Mouse (Mus musculus) heart, adult 8-10 months (tissue): Measurements from ENCODE around the gene BC035044. TPM values are rescaled to one million over a fixed set of nuclear protein-coding genes. Genes with fewer than 3 reads are reported as not detected.
"Not testable (repeated sequence)": the region's sequence is repeated elsewhere in the genome, so short reads cannot be mapped to it uniquely, and the experiment has no call there.

Source experiments
- DNase-seq: peaks from one replicate; pipeline ENCODE4 v3.0.0; 2022; ENCODE audit warnings: low spot score
- total RNA-seq, 4 experiments: library from RNA; stranded (reverse); gene quantifications; 2 replicates each; pipeline ENCODE4 v1.2.4; 2022

BC035044 gene
- total RNA-seq, 4 experiments from 2014 or later: 0.22 to 0.38 (median 0.25) TPM

GRCm38 (mm10) chr6:128850671-128851070 is 40.3 kb downstream of the BC035044 start:
- DNase-seq: no peak

GRCm38 (mm10) chr6:128849902-128850301 is 41.0 kb downstream of the BC035044 start:
- DNase-seq: no peak

- no peak for DNase-seq
Measured at GRCm38 (mm10) chr6:128847401-128847800, 43.5 kb downstream of the BC035044 start.

- DNase-seq: no peak
Measured at GRCm38 (mm10) chr6:128845998-128846542, 44.9 kb downstream of the BC035044 start.

GRCm38 (mm10) chr6:128845319-128845979 is 45.5 kb downstream of the BC035044 start:
- DNase-seq: peak; percentile 93

GRCm38 (mm10) chr6:128844586-128845080 is 46.3 kb downstream of the BC035044 start:
- no peak for DNase-seq

GRCm38 (mm10) chr6:128844131-128844530 is 46.8 kb downstream of the BC035044 start:
- no peak for DNase-seq

- peak; percentile 81 for DNase-seq
Measured at GRCm38 (mm10) chr6:128843479-128843992, 47.4 kb downstream of the BC035044 start.

GRCm38 (mm10) chr6:128842945-128843478 is 47.9 kb downstream of the BC035044 start:
- DNase-seq: peak; percentile 95

- DNase-seq: no peak
Measured at GRCm38 (mm10) chr6:128842356-128842944, 48.5 kb downstream of the BC035044 start.

- no peak for DNase-seq
Measured at GRCm38 (mm10) chr6:128841327-128842089, 49.4 kb downstream of the BC035044 start.

GRCm38 (mm10) chr6:128840669-128841068 is 50.3 kb downstream of the BC035044 start:
- DNase-seq: not testable (repeated sequence)

GRCm38 (mm10) chr6:128839921-128840320 is 51.0 kb downstream of the BC035044 start:
- no peak for DNase-seq

- peak; percentile 91 for DNase-seq
Measured at GRCm38 (mm10) chr6:128839266-128839771, 51.6 kb downstream of the BC035044 start.

- DNase-seq: peak; percentile 93
Measured at GRCm38 (mm10) chr6:128838342-128839265, 52.3 kb downstream of the BC035044 start.

- no peak for DNase-seq
Measured at GRCm38 (mm10) chr6:128837454-128838341, 53.2 kb downstream of the BC035044 start.

- no peak for DNase-seq
Measured at GRCm38 (mm10) chr6:128836955-128837334, 54.0 kb downstream of the BC035044 start.

GRCm38 (mm10) chr6:128836191-128836954 is 54.6 kb downstream of the BC035044 start:
- DNase-seq: no peak
